Comparison of ENCODE assay signal across 13 mouse cellular contexts in the genomic region with DNA sequence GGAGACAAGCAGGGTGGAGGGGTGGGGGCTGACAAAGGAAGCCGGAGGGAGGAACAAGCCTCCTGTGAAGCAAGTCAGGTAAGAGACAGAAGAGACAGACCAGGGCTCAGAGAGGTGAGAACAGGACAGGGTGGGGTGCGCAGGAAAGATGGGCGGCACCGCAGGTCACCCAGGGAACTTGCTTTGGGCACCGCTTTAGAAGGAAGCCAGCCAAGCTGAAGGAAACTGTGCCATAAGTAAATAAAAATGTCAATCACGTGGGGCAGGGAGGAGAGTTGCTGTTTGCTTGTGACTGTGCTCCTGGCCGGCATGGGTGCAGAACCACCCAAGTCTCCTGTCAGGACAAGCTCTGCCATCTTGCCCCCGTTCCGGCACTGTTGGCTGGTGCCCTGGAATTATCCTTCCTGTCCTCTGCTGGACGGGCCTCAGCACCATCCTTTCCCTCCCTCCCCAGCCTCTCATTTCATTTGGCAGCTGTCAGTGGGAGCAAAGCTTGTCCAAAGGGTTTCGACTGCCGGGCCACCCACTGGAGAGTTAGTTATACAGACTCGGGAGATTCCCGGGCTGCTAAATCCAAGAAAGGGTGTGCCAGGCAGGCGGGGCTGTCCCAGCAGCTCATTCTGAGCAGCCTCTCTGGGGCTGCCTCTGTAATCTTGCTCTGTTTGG. TPM values are rescaled to one million over a fixed set of nuclear protein-coding genes. Genes with fewer than 3 reads are reported as not detected.
A peak's percentile ranks its signal among the peaks of the same experiment; 100 is the strongest.
DNase-seq lines count a peak whose midpoint lies in the region; ATAC-seq and TF ChIP-seq lines count a peak whose summit lies in the region.
"Had no signal": no experiment of that assay in that cellular context is flagged by ENCODE, and none has a peak within 500 bp of the region (broad histone marks: within the 10 kb centered on the region; RNA-seq: fewer than 3 reads in every experiment).

No protein-coding gene starts in this region.

- no peak overlapping the region for H3K4me3 ChIP-seq in cerebellum, adult 2 months (replicated peaks; ENCODE audit: insufficient read depth, low read depth, low read length)
- no peak overlapping the region for H3K4me3 ChIP-seq in lung, embryonic 16.5 days (ENCODE audit: low read length)
- H3K4me3 ChIP-seq: heart, embryonic 15.5 days had no signal

- no peak for TF ChIP-seq POLR2A in cerebellum, adult 2 months (IDR thresholded peaks at IDR 0.05; ENCODE audit: borderline replicate concordance, insufficient read depth, low read length)

- 26% methylated on average over 15 of the region's 15 CpGs for WGBS in cerebellum, adult 2 months
- 42% methylated on average over 15 of the region's 15 CpGs for WGBS in lung, embryonic 16.5 days

- peak; percentile 42 to 57 for DNase-seq in cerebellum, adult 2 months
- no peak for DNase-seq in cerebellum, postnatal 4 days (ENCODE audit: low spot score in 2 of 2)
- peak; percentile 52 for DNase-seq in urinary bladder, postnatal 14 days (ENCODE audit: low spot score)
- no peak for DNase-seq in urinary bladder, postnatal 4 days (ENCODE audit: low spot score in 2 of 2)
- DNase-seq in testis, postnatal 10 days (ENCODE audit: low spot score): no peak
- no peak for DNase-seq in kidney, postnatal 25 days
- DNase-seq in layer of hippocampus, adult 11-12 months (ENCODE audit: low spot score): no peak
- DNase-seq: adrenal gland, adult 8-10 months had no signal

- H3K9me3 ChIP-seq in lung, embryonic 16.5 days (ENCODE audit: control insufficient read depth, low read length): no peaks in the 10 kb centered on the region
- H3K9me3 ChIP-seq: heart, embryonic 15.5 days had no signal

- H3K27ac ChIP-seq in cerebellum, adult 2 months (ENCODE audit: insufficient read depth, low read length): no peak overlapping the region
- no peak overlapping the region for H3K27ac ChIP-seq in lung, embryonic 16.5 days (ENCODE audit: low read length)
- H3K27ac ChIP-seq: heart, embryonic 15.5 days had no signal

- H3K36me3 ChIP-seq in lung, embryonic 16.5 days (ENCODE audit: control insufficient read depth, insufficient read depth, low read length): no peaks in the 10 kb centered on the region
- H3K36me3 ChIP-seq: heart, embryonic 15.5 days had no signal

- H3K4me2 ChIP-seq in lung, embryonic 16.5 days (ENCODE audit: low read depth, low read length): no peak overlapping the region
- H3K4me2 ChIP-seq: heart, embryonic 15.5 days had no signal

- H3K9ac ChIP-seq in lung, embryonic 16.5 days (ENCODE audit: low read length): no peak overlapping the region
- H3K9ac ChIP-seq: heart, embryonic 15.5 days had no signal

- H3K4me1 ChIP-seq in cerebellum, adult 2 months (ENCODE audit: control insufficient read depth, insufficient read depth, low read length): peaks cover 28% of the 10 kb centered on the region
- peaks cover 2% of the 10 kb centered on the region; the same call in 1 of the 2 replicates for H3K4me1 ChIP-seq in lung, embryonic 16.5 days (replicated peaks; ENCODE audit: control insufficient read depth, insufficient read depth, low read length)

- ATAC-seq in lung, embryonic 16.5 days (ENCODE audit: low read depth): peak; percentile 54

- no peak for TF ChIP-seq CTCF in cerebellum, adult 2 months (IDR thresholded peaks at IDR 0.05; ENCODE audit: borderline replicate concordance, insufficient read depth, low read depth, low read length)

- no peaks in the 10 kb centered on the region for H3K27me3 ChIP-seq in cerebellum, adult 2 months (ENCODE audit: control insufficient read depth, insufficient read depth, low read length)
- no peaks in the 10 kb centered on the region for H3K27me3 ChIP-seq in lung, embryonic 16.5 days (ENCODE audit: control insufficient read depth, insufficient read depth, low read depth, low read length)
- H3K27me3 ChIP-seq: heart, embryonic 15.5 days had no signal

RNA-seq across cellular contexts. Expression of a gene that starts 7.2 kb away (rescaled TPM):
- not detected in 2 replicates for polyA plus RNA-seq in cerebellum, adult 2 months (2012; rRNA removed)
- not detected in 2 replicates for polyA plus RNA-seq in lung, embryonic 16.5 days (2015; fragmentation: Nextera tagmentation; extraction: Ambion mirVana)
- polyA plus RNA-seq: C2C12; embryonic facial prominence, embryonic 14.5 days; heart, embryonic 15.5 days; limb, embryonic 14.5 days had no signal

Comparison
In these comparisons a context has a peak if more than half of its experiments do, and no peak if none do; other contexts are left out.
1. DNase-seq: peak in cerebellum, adult 2 months (2 of 2) and urinary bladder, postnatal 14 days (single experiment); none in cerebellum, postnatal 4 days (0 of 2), urinary bladder, postnatal 4 days (0 of 2), testis, postnatal 10 days (single experiment), kidney, postnatal 25 days (0 of 2) and layer of hippocampus, adult 11-12 months (single experiment).